Mouse (Mus musculus): ENCODE results near the gene Kiz. TPM values are rescaled to one million over a fixed set of nuclear protein-coding genes. Genes with fewer than 3 reads are reported as not detected.

The Kiz gene
- polyA plus RNA-seq, 1 experiment from 2014 or later = 11.7 TPM

GRCm38 (mm10) chr2:147007265-147007664 lies 151.6 kb downstream of the Kiz start:
- Histone ChIP-seq H3K4me3 (ENCODE audit: low read depth, low read length) (no peak overlapping the region), H3K9ac (ENCODE audit: low read length) (no peak overlapping the region), H3K27me3 (ENCODE audit: control insufficient read depth, insufficient read depth, low read length) (no peaks in the 10 kb centered on the region), H3K9me3 (ENCODE audit: control insufficient read depth, low read length) (no peaks in the 10 kb centered on the region), H3K4me2 (replicated peaks; ENCODE audit: low read depth) (no peak overlapping the region), H3K4me1 (replicated peaks; ENCODE audit: control insufficient read depth, insufficient read depth) (no peaks in the 10 kb centered on the region), H3K27ac (replicated peaks) (no peak overlapping the region), H3K36me3 (ENCODE audit: control insufficient read depth, insufficient read depth, low read length) (no peaks in the 10 kb centered on the region)
- no peak for TF ChIP-seq EP300 (optimal IDR thresholded peaks at IDR 0.05)
- no peak for TF ChIP-seq CTCF (IDR thresholded peaks at IDR 0.05; ENCODE audit: low read depth)
- ATAC-seq (ENCODE audit: low FRiP score, low TSS enrichment) = no peak
- 89% methylated on average over 2 of the region's 2 CpGs for WGBS
- DNase-seq (ENCODE audit: low spot score) = no peak

GRCm38 (mm10) chr2:147009084-147009483 lies 153.4 kb downstream of the Kiz start:
- no peak overlapping the region for H3K4me3 ChIP-seq (ENCODE audit: low read depth, low read length)
- DNase-seq (ENCODE audit: low spot score) (no peak), ATAC-seq (ENCODE audit: low FRiP score, low TSS enrichment) (no peak)
- H3K27me3 ChIP-seq (ENCODE audit: control insufficient read depth, insufficient read depth, low read length) = no peaks in the 10 kb centered on the region
- no peaks in the 10 kb centered on the region for H3K9me3 ChIP-seq (ENCODE audit: control insufficient read depth, low read length)
- TF ChIP-seq CTCF (IDR thresholded peaks at IDR 0.05; ENCODE audit: low read depth) (no peak), EP300 (optimal IDR thresholded peaks at IDR 0.05) (no peak)
- H3K4me2 ChIP-seq (replicated peaks; ENCODE audit: low read depth) = no peak overlapping the region
- no peaks in the 10 kb centered on the region for H3K36me3 ChIP-seq (ENCODE audit: control insufficient read depth, insufficient read depth, low read length)
- H3K9ac ChIP-seq (ENCODE audit: low read length) = no peak overlapping the region
- H3K27ac ChIP-seq (replicated peaks) = no peak overlapping the region
- H3K4me1 ChIP-seq (replicated peaks; ENCODE audit: control insufficient read depth, insufficient read depth) = no peaks in the 10 kb centered on the region

GRCm38 (mm10) chr2:147010141-147010540 lies 154.5 kb downstream of the Kiz start:
- H3K9me3 ChIP-seq (ENCODE audit: control insufficient read depth, low read length) = no peaks in the 10 kb centered on the region
- DNase-seq (ENCODE audit: low spot score) (no peak), ATAC-seq (ENCODE audit: low FRiP score, low TSS enrichment) (no peak)
- no peaks in the 10 kb centered on the region for H3K4me1 ChIP-seq (replicated peaks; ENCODE audit: control insufficient read depth, insufficient read depth)
- no peak overlapping the region for H3K4me2 ChIP-seq (replicated peaks; ENCODE audit: low read depth)
- no peak overlapping the region for H3K9ac ChIP-seq (ENCODE audit: low read length)
- WGBS = 91% methylated on average over 4 of the region's 4 CpGs
- TF ChIP-seq EP300 (optimal IDR thresholded peaks at IDR 0.05) (no peak), CTCF (IDR thresholded peaks at IDR 0.05; ENCODE audit: low read depth) (no peak)
- no peaks in the 10 kb centered on the region for H3K27me3 ChIP-seq (ENCODE audit: control insufficient read depth, insufficient read depth, low read length)
- no peak overlapping the region for H3K27ac ChIP-seq (replicated peaks)
- H3K36me3 ChIP-seq (ENCODE audit: control insufficient read depth, insufficient read depth, low read length) = no peaks in the 10 kb centered on the region
- H3K4me3 ChIP-seq (ENCODE audit: low read depth, low read length) = no peak overlapping the region

- no peak for TF ChIP-seq CTCF (IDR thresholded peaks at IDR 0.05; ENCODE audit: low read depth)
- no peak for TF ChIP-seq EP300 (optimal IDR thresholded peaks at IDR 0.05)
- no peak for DNase-seq (ENCODE audit: low spot score)
Measured at GRCm38 (mm10) chr2:147010952-147011351, 155.3 kb downstream of the Kiz start.

GRCm38 (mm10) chr2:147011474-147012140 lies 155.9 kb downstream of the Kiz start:
- H3K4me2 ChIP-seq (replicated peaks; ENCODE audit: low read depth) = peak overlapping the region; percentile 74
- peak overlapping the region; percentile 93 for H3K9ac ChIP-seq (ENCODE audit: low read length)
- no peaks in the 10 kb centered on the region for H3K36me3 ChIP-seq (ENCODE audit: control insufficient read depth, insufficient read depth, low read length)
- DNase-seq (ENCODE audit: low spot score) (no peak), ATAC-seq (ENCODE audit: low FRiP score, low TSS enrichment) (no peak)
- H3K4me1 ChIP-seq (replicated peaks; ENCODE audit: control insufficient read depth, insufficient read depth) = no peaks in the 10 kb centered on the region
- 56% methylated on average over 3 of the region's 3 CpGs for WGBS
- peak overlapping the region; percentile 90; the same call in 1 of the 2 replicates for H3K4me3 ChIP-seq (ENCODE audit: low read depth, low read length)
- no peak for TF ChIP-seq EP300 (optimal IDR thresholded peaks at IDR 0.05)
- TF ChIP-seq CTCF (IDR thresholded peaks at IDR 0.05; ENCODE audit: low read depth) = no peak
- peak overlapping the region; percentile 99 for H3K27ac ChIP-seq (replicated peaks)
- no peaks in the 10 kb centered on the region for H3K27me3 ChIP-seq (ENCODE audit: control insufficient read depth, insufficient read depth, low read length)
- H3K9me3 ChIP-seq (ENCODE audit: control insufficient read depth, low read length) = no peaks in the 10 kb centered on the region

More at GRCm38 (mm10) chr2:147010952-147011351, 155.3 kb downstream of the Kiz start:
- no peak for ATAC-seq (ENCODE audit: low FRiP score, low TSS enrichment)
- WGBS = 95% methylated on average over 9 of the region's 9 CpGs
- Histone ChIP-seq H3K36me3 (ENCODE audit: control insufficient read depth, insufficient read depth, low read length) (no peaks in the 10 kb centered on the region), H3K4me3 (ENCODE audit: low read depth, low read length) (no peak overlapping the region), H3K27ac (replicated peaks) (no peak overlapping the region), H3K27me3 (ENCODE audit: control insufficient read depth, insufficient read depth, low read length) (no peaks in the 10 kb centered on the region), H3K9me3 (ENCODE audit: control insufficient read depth, low read length) (no peaks in the 10 kb centered on the region), H3K4me1 (replicated peaks; ENCODE audit: control insufficient read depth, insufficient read depth) (no peaks in the 10 kb centered on the region), H3K9ac (ENCODE audit: low read length) (no peak overlapping the region), H3K4me2 (replicated peaks; ENCODE audit: low read depth) (no peak overlapping the region)

- ATAC-seq (ENCODE audit: low FRiP score, low TSS enrichment) (no peak), DNase-seq (ENCODE audit: low spot score) (no peak)
- TF ChIP-seq CTCF (IDR thresholded peaks at IDR 0.05; ENCODE audit: low read depth) = no peak
- TF ChIP-seq EP300 (optimal IDR thresholded peaks at IDR 0.05) = no peak
- H3K4me3 ChIP-seq (ENCODE audit: low read depth, low read length) = peak overlapping the region; percentile 90
- H3K9ac ChIP-seq (ENCODE audit: low read length) = peak overlapping the region; percentile 93
- H3K4me1 ChIP-seq (replicated peaks; ENCODE audit: control insufficient read depth, insufficient read depth) = no peaks in the 10 kb centered on the region
- H3K27me3 ChIP-seq (ENCODE audit: control insufficient read depth, insufficient read depth, low read length) = no peaks in the 10 kb centered on the region
- H3K9me3 ChIP-seq (ENCODE audit: control insufficient read depth, low read length) = no peaks in the 10 kb centered on the region
- no peaks in the 10 kb centered on the region for H3K36me3 ChIP-seq (ENCODE audit: control insufficient read depth, insufficient read depth, low read length)
- WGBS = 18% methylated on average over 7 of the region's 7 CpGs
- H3K27ac ChIP-seq (replicated peaks) = peak overlapping the region; percentile 99
- H3K4me2 ChIP-seq (replicated peaks; ENCODE audit: low read depth) = peak overlapping the region; percentile 74
Measured at GRCm38 (mm10) chr2:147012141-147012622, 156.5 kb downstream of the Kiz start.

Measured in stomach, postnatal 0 days (tissue).